ENCODE assay signal across 12 mouse cellular contexts in the genomic region with DNA sequence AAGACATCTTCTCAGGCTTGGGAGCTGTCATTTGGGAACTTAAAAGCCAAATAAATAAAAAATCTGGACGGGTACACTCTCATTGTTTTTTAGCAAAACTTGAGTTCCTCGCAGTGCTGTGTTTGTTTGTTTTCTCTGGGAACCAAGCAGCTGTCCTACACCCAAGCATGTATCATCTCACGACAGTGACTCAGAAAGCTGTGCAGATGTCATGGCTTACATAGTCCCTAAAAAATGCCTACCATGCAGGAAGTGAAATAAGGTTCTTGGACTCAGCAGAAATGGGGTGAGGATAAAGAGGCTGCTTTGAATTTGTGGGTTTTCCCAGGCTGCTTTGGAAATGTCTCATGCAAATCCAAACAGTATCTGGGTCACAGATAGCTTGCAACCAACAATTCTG. TPM values are rescaled to one million over a fixed set of nuclear protein-coding genes. Genes with fewer than 3 reads are reported as not detected.
DNase-seq lines count a peak whose midpoint lies in the region; ATAC-seq and TF ChIP-seq lines count a peak whose summit lies in the region.
"Had no signal": no experiment of that assay in that cellular context is flagged by ENCODE, and none has a peak within 500 bp of the region (broad histone marks: within the 10 kb centered on the region; RNA-seq: fewer than 3 reads in every experiment).

No protein-coding gene starts in this region.

- peak; percentile 69 to 76 for DNase-seq in heart, adult 9 months (ENCODE audit: low spot score in 2 of 2)
- DNase-seq in brain, adult 2 months (ENCODE audit: low read depth, low spot score) = peak; percentile 54
- peak; percentile 46 for DNase-seq in lung, postnatal 10 days
- DNase-seq in hindbrain, embryonic 11.5 days (ENCODE audit: low spot score) = no peak
- DNase-seq in embryo, embryonic 10.5 days (ENCODE audit: low spot score) = no peak
- DNase-seq: cerebellum, adult 11 months; layer of hippocampus, postnatal 36 days; midbrain, embryonic 14.5 days had no signal

- H3K4me3 ChIP-seq in heart, embryonic 12.5 days = no peak overlapping the region
- no peak overlapping the region for H3K4me3 ChIP-seq in C2C12 (ENCODE audit: insufficient read depth, poor library complexity, severe bottlenecking)
- H3K4me3 ChIP-seq in hindbrain, embryonic 11.5 days (ENCODE audit: low read depth, low read length) = no peak overlapping the region
- H3K4me3 ChIP-seq: erythroblast, embryonic 14.5 days had no signal

- H3K27ac ChIP-seq in heart, embryonic 12.5 days (ENCODE audit: poor library complexity, severe bottlenecking) = no peak overlapping the region
- no peak overlapping the region for H3K27ac ChIP-seq in hindbrain, embryonic 11.5 days (ENCODE audit: low read depth, low read length)

- no peaks in the 10 kb centered on the region for H3K9me3 ChIP-seq in heart, embryonic 12.5 days (replicated peaks)
- no peaks in the 10 kb centered on the region for H3K9me3 ChIP-seq in hindbrain, embryonic 11.5 days (ENCODE audit: control insufficient read depth, low read length)

- no peaks in the 10 kb centered on the region for H3K79me2 ChIP-seq in C2C12 (ENCODE audit: control insufficient read depth, insufficient read depth)

- H3K27me3 ChIP-seq in heart, embryonic 12.5 days (replicated peaks) = no peaks in the 10 kb centered on the region
- no peaks in the 10 kb centered on the region for H3K27me3 ChIP-seq in C2C12 (ENCODE audit: control insufficient read depth, insufficient read depth, insufficient read length)
- no peaks in the 10 kb centered on the region for H3K27me3 ChIP-seq in hindbrain, embryonic 11.5 days (ENCODE audit: control insufficient read depth, insufficient read depth, low read length)

- H3K4me1 ChIP-seq in heart, embryonic 12.5 days (replicated peaks) = peaks cover 17% of the 10 kb centered on the region
- H3K4me1 ChIP-seq in hindbrain, embryonic 11.5 days (replicated peaks; ENCODE audit: control insufficient read depth, insufficient read depth, low read length) = no peaks in the 10 kb centered on the region

- 35% methylated on average over 3 of the region's 3 CpGs for WGBS in heart, embryonic 12.5 days
- WGBS in hindbrain, embryonic 11.5 days = 61% methylated on average over 3 of the region's 3 CpGs

- no peak overlapping the region for H3K4me2 ChIP-seq in heart, embryonic 12.5 days
- no peak overlapping the region for H3K4me2 ChIP-seq in hindbrain, embryonic 11.5 days (replicated peaks; ENCODE audit: low read depth, low read length)

- no peak overlapping the region for H3K9ac ChIP-seq in heart, embryonic 12.5 days
- H3K9ac ChIP-seq in hindbrain, embryonic 11.5 days (ENCODE audit: low read depth, low read length) = no peak overlapping the region

- H3K36me3 ChIP-seq in heart, embryonic 12.5 days = no peaks in the 10 kb centered on the region
- H3K36me3 ChIP-seq in C2C12 (ENCODE audit: control insufficient read depth, insufficient read depth) = no peaks in the 10 kb centered on the region
- H3K36me3 ChIP-seq in hindbrain, embryonic 11.5 days (ENCODE audit: control insufficient read depth, insufficient read depth, low read length) = no peaks in the 10 kb centered on the region

- H3K79me3 ChIP-seq in C2C12 (ENCODE audit: low read depth) = no peaks in the 10 kb centered on the region

- ATAC-seq in heart, embryonic 12.5 days (ENCODE audit: insufficient number of reproducible peaks, low FRiP score) = no peak
- ATAC-seq in hindbrain, embryonic 11.5 days (ENCODE audit: low FRiP score) = no peak
- no peak for ATAC-seq in activated CD4-positive, CD25-positive, alpha-beta regulatory T cell, adult 4 months

- H3ac ChIP-seq in C2C12 (ENCODE audit: control insufficient read depth, insufficient read length, low read depth) = no peak overlapping the region

- TF ChIP-seq CTCF in C2C12 (IDR thresholded peaks at IDR 0.05; ENCODE audit: control insufficient read depth, insufficient read depth, insufficient read length) = no peak

TF ChIP-seq in C2C12, 6 proteins besides CTCF, POLR2A, EP300 and RAD21:
- TF ChIP-seq MAX (IDR thresholded peaks at IDR 0.05) = no peak
- TF ChIP-seq MYOD1 (IDR thresholded peaks at IDR 0.05; ENCODE audit: control insufficient read depth, insufficient read length, low read depth) = peak; percentile 93
- peak; percentile 2 for TF ChIP-seq CEBPB (IDR thresholded peaks at IDR 0.05; ENCODE audit: low read depth)
- peak; percentile 66 for TF ChIP-seq FOSL1 (IDR thresholded peaks at IDR 0.05; ENCODE audit: insufficient read depth, low read length, poor library complexity, severe bottlenecking)
- no peak for TF ChIP-seq MYOG (IDR thresholded peaks at IDR 0.05; ENCODE audit: control insufficient read depth, extremely low read depth, insufficient read length)
- TF ChIP-seq USF1 (IDR thresholded peaks at IDR 0.05; ENCODE audit: low read depth) = no peak

RNA-seq across cellular contexts. Expression of gene Gtdc1, which starts 28.8 kb away (rescaled TPM):
- 10.0 and 10.1 TPM in 2 replicates for polyA plus RNA-seq in heart, embryonic 12.5 days (2016; fragmentation: Nextera tagmentation; extraction: Ambion mirVana)
- polyA plus RNA-seq in C2C12 (2012; fragmentation: generic; extraction: Trizol) = 3.6 TPM
- 16.6 and 17.3 TPM in 2 replicates for polyA plus RNA-seq in hindbrain, embryonic 11.5 days (2014; fragmentation: Nextera tagmentation; extraction: Ambion mirVana)
- polyA plus RNA-seq in activated CD4-positive, CD25-positive, alpha-beta regulatory T cell, adult 4 months (2017; shearing (Covaris generic)) = 10 to 100 TPM; 16.2 to 16.6 TPM

Comparison
In these comparisons a context has a peak if more than half of its experiments do, and no peak if none do; other contexts are left out.
1. DNase-seq: peak in heart, adult 9 months (2 of 2), brain, adult 2 months (single experiment) and lung, postnatal 10 days (single experiment); none in hindbrain, embryonic 11.5 days (single experiment) and embryo, embryonic 10.5 days (single experiment).